Mouse (Mus musculus) E14TG2a.4 (cell line): ENCODE measurements around the gene Pnmt.

Experiments
- H3K27me3 ChIP-seq: 2 replicates; pipeline ENCODE4 v1.6.1; 2014; ENCODE audit warnings: low read length, control low read depth; ENCODE audit not compliant: insufficient read depth
- H3K36me3 ChIP-seq: 2 replicates; pipeline ENCODE4 v1.6.1; 2014; ENCODE audit warnings: low read length, control low read depth; ENCODE audit not compliant: insufficient read depth
- H3K4me1 ChIP-seq: replicated peaks from 2 replicates; pipeline ENCODE4 v1.6.1; 2014; ENCODE audit warnings: low read depth, low read length, control low read depth
- H3K4me3 ChIP-seq: replicated peaks from 2 replicates; pipeline ENCODE4 v1.5.1; 2014; ENCODE audit warnings: mild to moderate bottlenecking, low read length
- H3K9me3 ChIP-seq: 2 replicates; pipeline ENCODE4 v1.6.1; 2014; ENCODE audit warnings: low read length, control low read depth
- CTCF ChIP-seq: conservative IDR thresholded peaks from 2 replicates; pipeline ENCODE4 v1.5.1; 2014; ENCODE audit warnings: low read length
- NANOG ChIP-seq: IDR thresholded peaks from 2 replicates; pipeline ENCODE4 v1.6.1; 2014; ENCODE audit warnings: borderline replicate concordance, low read length, mixed read lengths
- POU5F1 ChIP-seq: IDR thresholded peaks from 2 replicates; pipeline ENCODE4 v1.6.1; 2014; ENCODE audit warnings: low read length, borderline replicate concordance

Pnmt gene

GRCm38 (mm10) chr11:98392645-98393044 lies 6.4 kb downstream of the Pnmt start:
- H3K4me1 ChIP-seq = peaks cover 58% of the 10 kb centered on the region

GRCm38 (mm10) chr11:98393317-98393716 lies 7.1 kb downstream of the Pnmt start:
- Histone ChIP-seq H3K4me1 (peaks cover 56% of the 10 kb centered on the region), H3K36me3 (no peaks in the 10 kb centered on the region; the same call in 1 of the 2 replicates), H3K27me3 (peaks cover 15% of the 10 kb centered on the region), H3K4me3 (no peak overlapping the region), H3K9me3 (no peaks in the 10 kb centered on the region)
- TF ChIP-seq POU5F1 (no peak), CTCF (no peak), NANOG (no peak)

More at GRCm38 (mm10) chr11:98392645-98393044, 6.4 kb downstream of the Pnmt start:
- Histone ChIP-seq H3K27me3 (peaks cover 22% of the 10 kb centered on the region), H3K36me3 (no peaks in the 10 kb centered on the region; the same call in 1 of the 2 replicates), H3K4me3 (peak overlapping the region; percentile 26), H3K9me3 (no peaks in the 10 kb centered on the region)
- TF ChIP-seq CTCF = no peak
- TF ChIP-seq POU5F1 = no peak
- no peak for TF ChIP-seq NANOG

GRCm38 (mm10) chr11:98394301-98394700 lies 8.1 kb downstream of the Pnmt start:
- TF ChIP-seq CTCF (no peak), POU5F1 (no peak), NANOG (no peak)

GRCm38 (mm10) chr11:98395041-98395440 lies 8.8 kb downstream of the Pnmt start:
- H3K9me3 ChIP-seq = no peaks in the 10 kb centered on the region
- peaks cover 50% of the 10 kb centered on the region for H3K4me1 ChIP-seq
- H3K4me3 ChIP-seq = no peak overlapping the region
- H3K27me3 ChIP-seq = peaks cover 9% of the 10 kb centered on the region
- H3K36me3 ChIP-seq = no peaks in the 10 kb centered on the region; the same call in 1 of the 2 replicates
- TF ChIP-seq POU5F1 (no peak), CTCF (no peak), NANOG (no peak)

More at GRCm38 (mm10) chr11:98394301-98394700, 8.1 kb downstream of the Pnmt start:
- Histone ChIP-seq H3K4me1 (peaks cover 52% of the 10 kb centered on the region), H3K36me3 (no peaks in the 10 kb centered on the region; the same call in 1 of the 2 replicates), H3K9me3 (no peaks in the 10 kb centered on the region), H3K4me3 (no peak overlapping the region), H3K27me3 (peaks cover 11% of the 10 kb centered on the region)

GRCm38 (mm10) chr11:98397946-98398345 lies 11.7 kb downstream of the Pnmt start:
- no peak for TF ChIP-seq NANOG
- no peak for TF ChIP-seq POU5F1
- TF ChIP-seq CTCF = no peak

GRCm38 (mm10) chr11:98400161-98400726 lies 14.0 kb downstream of the Pnmt start, which contains the start of gene Pgap3:
Gene Pgap3, minus strand, starts transcription at chr11:98400490.
- Histone ChIP-seq H3K4me3 (peak within 1 kb of the TSS; percentile 90), H3K27me3 (peaks cover 6% of the 10 kb centered on the region; the same call in 1 of the 2 replicates), H3K4me1 (peaks cover 22% of the 10 kb centered on the region), H3K9me3 (no peaks in the 10 kb centered on the region), H3K36me3 (no peaks in the 10 kb centered on the region; the same call in 1 of the 2 replicates)
- TF ChIP-seq POU5F1 = no peak
- no peak for TF ChIP-seq NANOG
- TF ChIP-seq CTCF = no peak

More at GRCm38 (mm10) chr11:98397946-98398345, 11.7 kb downstream of the Pnmt start:
- Histone ChIP-seq H3K4me3 (no peak overlapping the region), H3K27me3 (no peaks in the 10 kb centered on the region), H3K36me3 (no peaks in the 10 kb centered on the region; the same call in 1 of the 2 replicates), H3K9me3 (no peaks in the 10 kb centered on the region), H3K4me1 (peaks cover 32% of the 10 kb centered on the region)

- H3K4me3 ChIP-seq = peak overlapping the region; percentile 90
- peaks cover 22% of the 10 kb centered on the region for H3K4me1 ChIP-seq
- H3K9me3 ChIP-seq = no peaks in the 10 kb centered on the region
- TF ChIP-seq POU5F1 (no peak), NANOG (no peak), CTCF (no peak)
- H3K36me3 ChIP-seq = no peaks in the 10 kb centered on the region; the same call in 1 of the 2 replicates
- peaks cover 6% of the 10 kb centered on the region; the same call in 1 of the 2 replicates for H3K27me3 ChIP-seq
Observed at GRCm38 (mm10) chr11:98400816-98401215, 14.6 kb downstream of the Pnmt start.

GRCm38 (mm10) chr11:98406621-98407020 lies 20.4 kb downstream of the Pnmt start:
- Histone ChIP-seq H3K4me1 (peaks cover 19% of the 10 kb centered on the region), H3K9me3 (no peaks in the 10 kb centered on the region), H3K4me3 (no peak overlapping the region), H3K36me3 (no peaks in the 10 kb centered on the region), H3K27me3 (peaks cover 26% of the 10 kb centered on the region)
- TF ChIP-seq POU5F1 = no peak
- no peak for TF ChIP-seq CTCF
- TF ChIP-seq NANOG = no peak
